Mouse (Mus musculus): ENCODE measurements around the gene 2210016F16Rik. TPM values are rescaled to one million over a fixed set of nuclear protein-coding genes. Genes with fewer than 3 reads are reported as not detected.

Gene 2210016F16Rik
- polyA plus RNA-seq (2012; rRNA removed): 61.2 and 64.4 TPM in 2 replicates

DNA sequence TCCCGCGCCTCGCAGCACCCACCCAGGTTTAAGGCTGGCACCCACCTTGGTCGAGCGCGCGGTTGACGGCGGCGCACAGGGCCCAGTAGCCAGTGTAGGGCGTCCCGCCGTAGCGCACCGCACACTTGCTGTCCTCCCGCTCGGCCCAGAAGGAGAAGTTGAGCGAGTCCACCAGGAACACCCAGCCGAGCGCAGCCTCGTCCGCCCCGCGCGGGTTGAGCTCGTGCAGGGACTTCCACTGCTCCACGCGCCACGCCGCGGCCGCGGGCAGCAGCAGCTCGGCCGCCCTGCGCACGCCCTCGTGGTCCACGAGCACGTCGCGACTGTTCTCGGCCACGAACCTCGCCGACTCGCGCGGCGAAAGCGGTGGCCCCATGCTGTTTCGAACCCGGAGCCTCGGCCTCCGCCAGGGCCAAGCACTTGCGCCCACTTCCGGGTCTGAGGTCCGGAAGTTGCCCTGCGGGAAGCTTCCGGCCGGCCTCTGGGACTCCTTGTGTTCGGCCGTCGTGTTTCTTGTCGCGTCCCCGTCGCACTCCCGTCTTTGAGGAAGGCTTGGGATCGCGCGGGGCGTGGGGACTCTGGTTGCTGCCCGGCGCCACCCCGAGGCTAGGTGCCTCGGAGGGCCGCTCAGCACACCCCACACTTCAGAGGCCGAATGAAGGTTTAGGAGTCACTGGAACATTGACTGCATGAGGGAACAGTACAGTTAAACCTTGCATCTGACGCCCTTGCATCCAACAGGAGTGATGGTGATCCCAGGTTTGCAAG lies at the start of gene 2210016F16Rik:
Gene 2210016F16Rik (minus strand): TSS at position 447 of the 768 bp plus-strand sequence.

GRCm38 (mm10) chr13:58403243-58403642 lies 18.2 kb upstream of the 2210016F16Rik start, which contains the start of gene Hnrnpk:
Gene Hnrnpk (minus strand): TSS chr13:58403343.

GRCm38 (mm10) chr13:58402003-58402743 lies 17.1 kb upstream of the 2210016F16Rik start, which contains the start of gene Rmi1:
Gene Rmi1 (plus strand): TSS chr13:58402248.

DNA sequence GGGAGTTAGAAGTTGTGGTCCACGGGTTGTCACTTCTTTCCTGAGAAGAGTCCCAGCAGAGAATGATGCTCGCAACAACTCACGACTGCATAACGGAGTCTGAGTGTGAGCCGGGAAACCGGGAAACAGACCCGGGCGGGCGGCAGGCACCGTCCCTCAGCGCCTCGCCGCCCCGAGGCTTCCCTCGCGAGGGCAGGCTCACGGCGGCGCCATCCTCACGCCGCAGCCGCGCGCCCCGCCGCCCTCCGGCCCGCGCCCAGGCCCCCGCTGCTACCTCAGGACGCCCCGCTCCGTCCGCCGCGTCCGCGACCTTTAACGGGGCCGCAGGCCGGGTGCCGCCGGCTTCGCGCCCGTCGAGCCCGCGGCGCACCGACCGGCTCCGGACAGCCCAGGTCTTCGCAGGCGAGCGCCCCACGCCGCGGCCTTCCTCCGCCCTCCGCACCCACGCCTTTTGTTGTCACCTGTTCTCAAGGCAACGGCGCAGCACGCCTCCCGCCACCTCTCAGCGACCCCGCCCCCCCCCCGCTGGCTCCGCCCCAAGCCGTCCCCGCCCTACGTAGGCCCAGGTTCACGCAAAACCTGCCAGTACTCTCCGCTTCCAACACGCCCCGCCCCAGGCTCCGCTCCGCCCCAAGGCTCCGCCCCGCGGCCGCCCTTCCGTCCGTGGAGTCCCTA lies 26.3 kb downstream of the 2210016F16Rik start, which contains the start of gene Kif27:
Gene Kif27 (minus strand): TSS at position 494 of the 675 bp plus-strand sequence.

Other genes with a start within 250 kb of the 2210016F16Rik start
- gene Idnk, start 227.6 kb downstream of the 2210016F16Rik start, polyA plus RNA-seq (2012; rRNA removed): 16.0 and 17.7 TPM in 2 replicates
- gene Ubqln1, start 169.6 kb downstream of the 2210016F16Rik start, polyA plus RNA-seq (2012; rRNA removed): 146 and 159 TPM in 2 replicates
- gene Gkap1, start 109.5 kb downstream of the 2210016F16Rik start, polyA plus RNA-seq (2012; rRNA removed): 2.6 and 3.2 TPM in 2 replicates
- gene Kif27, start 26.1 kb downstream of the 2210016F16Rik start, polyA plus RNA-seq (2012; rRNA removed): 0.17 and 0.20 TPM in 2 replicates
- 7.9 and 9.0 TPM in 2 replicates for gene Rmi1, start 17.0 kb upstream of the 2210016F16Rik start, polyA plus RNA-seq (2012; rRNA removed)
- 186 and 202 TPM in 2 replicates for gene Hnrnpk, start 18.1 kb upstream of the 2210016F16Rik start, polyA plus RNA-seq (2012; rRNA removed)
- gene Slc28a3, start 225.7 kb upstream of the 2210016F16Rik start, polyA plus RNA-seq (2012; rRNA removed): 1.8 and 2.1 TPM in 2 replicates

Measured in colon, adult 2 months (tissue).